Mouse (Mus musculus) urinary bladder, postnatal 4 days (tissue): ENCODE data around the gene Polr2h.

Experiments
- DNase-seq, 2 experiments: peaks; one replicate each; pipeline ENCODE4 v3.0.0; 2021 to 2022; ENCODE audit warnings: low spot score in 2 of 2

Gene Polr2h

GRCm38 (mm10) chr16:20701729-20702521, 15.5 kb upstream of the Polr2h start:
- DNase-seq, result no peak

GRCm38 (mm10) chr16:20702522-20702893, 15.0 kb upstream of the Polr2h start:
- peak; percentile 77 to 80 for DNase-seq

- DNase-seq, result no peak
Measured at GRCm38 (mm10) chr16:20703071-20703470, 14.4 kb upstream of the Polr2h start.

- no peak for DNase-seq
Measured at GRCm38 (mm10) chr16:20703699-20704400, 13.6 kb upstream of the Polr2h start.

GRCm38 (mm10) chr16:20705786-20706185, 11.7 kb upstream of the Polr2h start:
- DNase-seq, result no peak

GRCm38 (mm10) chr16:20706407-20707055, 10.9 kb upstream of the Polr2h start:
- DNase-seq, result no peak

- DNase-seq, result no peak
Measured at GRCm38 (mm10) chr16:20708220-20708938, 9.1 kb upstream of the Polr2h start.

GRCm38 (mm10) chr16:20708939-20709734, 8.3 kb upstream of the Polr2h start:
- DNase-seq, result no peak

GRCm38 (mm10) chr16:20710370-20710769, 7.1 kb upstream of the Polr2h start:
- DNase-seq, result no peak

- DNase-seq, result no peak
Measured at GRCm38 (mm10) chr16:20710810-20711209, 6.7 kb upstream of the Polr2h start.

- no peak for DNase-seq
Measured at GRCm38 (mm10) chr16:20712190-20712589, 5.3 kb upstream of the Polr2h start.

GRCm38 (mm10) chr16:20712889-20713288, 4.6 kb upstream of the Polr2h start:
- DNase-seq, result no peak

GRCm38 (mm10) chr16:20714307-20715080, 3.0 kb upstream of the Polr2h start:
- no peak for DNase-seq

- no peak for DNase-seq
Measured at GRCm38 (mm10) chr16:20715161-20715560, 2.3 kb upstream of the Polr2h start.

- no peak for DNase-seq
Measured at GRCm38 (mm10) chr16:20715566-20715965, 1.9 kb upstream of the Polr2h start.

GRCm38 (mm10) chr16:20715976-20716840, 1.3 kb upstream of the Polr2h start:
- DNase-seq, result peak; percentile 75 to 82

GRCm38 (mm10) chr16:20716841-20717180, 654 bp upstream of the Polr2h start:
- DNase-seq, result no peak

- DNase-seq, result no peak
Measured at GRCm38 (mm10) chr16:20717978-20718670, 659 bp downstream of the Polr2h start.

GRCm38 (mm10) chr16:20721808-20722207, 4.3 kb downstream of the Polr2h start:
- DNase-seq, result no peak
